Mouse (Mus musculus) cerebellum, adult 11 months (tissue): Measurements from ENCODE around the gene Thumpd1.
"Not testable (repeated sequence)": the region's sequence is repeated elsewhere in the genome, so short reads cannot be mapped to it uniquely, and the experiment has no call there.

Experiments used
- DNase-seq: peaks from one replicate; pipeline ENCODE4 v3.0.0; 2022

Gene Thumpd1

DNA sequence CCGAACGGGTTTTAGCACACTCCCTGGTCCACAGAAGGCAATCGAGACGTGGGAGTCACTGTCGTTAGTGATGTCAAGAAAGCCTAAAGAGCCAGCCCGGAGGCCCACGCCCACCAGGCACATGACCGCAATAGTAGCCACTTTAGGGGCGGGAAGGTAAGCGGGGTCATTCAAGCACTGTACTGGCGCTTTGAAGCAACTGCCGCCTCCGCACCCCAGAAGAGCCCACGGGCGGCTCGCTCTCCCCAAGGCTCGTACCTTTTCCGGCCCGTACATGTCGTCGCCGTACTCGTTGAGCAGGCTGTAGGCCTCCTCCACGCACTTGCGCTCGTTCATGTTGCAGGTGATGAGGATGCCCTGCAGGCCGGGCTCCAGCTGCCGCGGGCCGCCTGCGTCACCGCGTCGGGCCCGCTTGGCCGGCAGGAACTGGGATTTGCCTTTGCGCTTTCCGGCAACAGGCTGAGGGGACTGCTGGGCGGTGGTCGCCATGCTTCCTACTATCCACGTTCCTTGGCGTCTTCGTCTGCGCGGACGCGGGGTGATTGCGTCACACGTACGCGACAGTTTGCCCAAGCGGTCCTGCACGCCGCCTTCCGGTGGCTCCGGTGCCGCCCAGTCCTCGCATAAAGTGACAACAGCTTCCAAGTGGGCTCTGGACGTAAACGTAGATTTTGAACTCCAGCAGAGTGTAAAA lies at the start of gene Thumpd1:
Gene Thumpd1 (minus strand): TSS at position 546 of the 694 bp plus-strand sequence.
- DNase-seq, result peak; percentile 88

DNA sequence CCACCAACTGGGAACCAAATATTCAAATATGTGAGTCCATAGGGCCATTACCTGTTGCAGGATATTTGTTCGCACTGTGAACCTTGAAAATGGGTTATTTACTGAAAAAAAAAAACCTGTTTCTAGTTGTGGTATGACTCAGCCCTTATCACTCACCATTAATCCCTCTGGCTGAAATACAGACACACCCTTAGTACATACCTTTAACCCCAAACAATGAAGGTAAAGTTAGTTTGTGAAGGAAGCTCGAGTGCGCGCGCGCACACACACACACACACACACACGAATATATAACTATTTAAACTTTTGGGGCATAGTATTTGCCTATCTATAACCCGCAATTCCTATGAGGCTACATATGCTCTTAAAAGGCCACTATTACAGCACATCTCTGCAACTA lies 49.3 kb upstream of the Thumpd1 start:
- DNase-seq, result no peak

DNA sequence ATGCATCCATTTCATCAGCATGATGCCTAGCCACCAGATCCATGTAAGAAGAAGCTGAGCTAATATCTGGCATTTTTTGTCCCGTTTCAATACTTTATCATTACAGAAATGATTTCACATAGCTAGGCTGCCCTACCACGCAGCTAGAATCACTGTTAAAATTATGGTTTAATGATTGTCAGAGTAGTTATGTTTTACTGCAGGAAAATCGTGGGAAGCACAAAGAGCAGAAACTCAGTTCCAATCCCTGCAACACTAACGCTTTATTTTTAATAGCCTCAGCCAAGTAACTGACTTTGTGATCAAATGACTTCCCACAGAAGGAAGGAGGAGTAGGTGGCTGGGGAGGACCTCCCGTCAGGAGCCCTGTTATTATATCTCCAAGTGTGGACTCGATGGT lies 46.4 kb upstream of the Thumpd1 start:
- DNase-seq, result no peak

DNA sequence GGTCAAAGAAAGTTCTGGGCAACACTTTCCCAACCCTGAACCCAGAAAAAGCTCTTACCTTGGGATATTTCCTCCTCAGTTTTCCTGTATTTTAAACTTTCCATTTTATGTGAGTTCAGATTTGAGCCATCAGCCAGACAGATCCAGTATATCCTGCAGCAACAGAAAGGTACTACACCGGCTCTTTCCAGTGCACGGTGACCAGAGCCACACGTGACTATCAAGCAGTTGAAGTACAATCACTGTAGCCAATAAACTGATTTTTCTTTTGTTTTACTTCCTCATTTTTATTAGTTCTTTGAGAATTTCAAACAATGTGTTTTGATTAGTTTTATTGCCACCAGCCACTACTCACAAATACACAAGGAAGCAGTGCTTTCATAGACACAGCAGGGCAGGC lies 43.8 kb upstream of the Thumpd1 start:
- no peak for DNase-seq

DNA sequence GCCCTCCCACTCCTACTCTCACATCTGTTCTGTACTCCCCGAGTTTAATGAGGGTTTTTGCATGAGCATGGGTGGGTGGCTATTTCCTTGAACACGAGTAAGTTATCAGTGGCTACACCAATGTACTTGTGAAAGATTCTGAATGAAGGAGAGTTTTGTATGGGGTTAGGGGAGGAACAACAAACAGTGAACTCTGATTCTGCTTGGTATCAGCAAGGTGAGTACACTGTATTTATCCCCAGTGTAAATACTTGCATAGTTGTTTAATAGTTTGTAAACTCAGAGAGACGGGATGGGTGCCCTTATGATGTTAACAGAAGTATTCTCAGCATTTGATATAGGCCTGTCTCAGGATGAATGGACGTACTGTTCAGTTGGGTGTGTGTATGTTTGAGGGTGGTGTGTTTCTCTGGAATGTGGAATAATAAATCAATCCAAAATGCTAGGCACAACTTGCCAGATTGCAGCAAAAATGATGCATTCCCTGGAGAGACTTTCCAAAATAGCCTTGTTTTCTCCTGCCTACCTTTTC lies 41.6 kb upstream of the Thumpd1 start:
- DNase-seq, result no peak

DNA sequence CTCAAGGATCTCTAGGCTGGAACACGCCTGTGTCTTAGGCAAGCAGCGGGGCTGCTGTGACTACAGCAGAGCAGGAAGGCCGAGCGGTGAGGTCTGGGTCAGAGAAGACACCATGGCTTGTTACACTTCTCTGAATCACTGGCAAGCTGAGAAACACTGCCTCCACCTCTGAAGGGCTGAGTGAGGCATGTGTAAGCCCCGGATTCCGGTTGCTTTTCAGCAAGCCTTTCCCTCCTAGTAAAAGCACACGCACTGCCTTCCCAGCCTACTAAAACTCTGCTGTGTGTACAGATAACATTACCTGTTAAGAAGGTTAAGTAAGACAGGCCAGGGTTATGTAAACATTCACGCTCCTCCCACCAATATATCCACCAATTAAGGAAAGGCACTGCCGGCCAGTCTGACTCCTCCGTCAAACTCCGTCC lies 39.9 kb upstream of the Thumpd1 start, which contains the start of gene Acsm3:
Gene Acsm3 (plus strand): TSS at position 397 of the 425 bp plus-strand sequence.
- DNase-seq, result no peak

DNA sequence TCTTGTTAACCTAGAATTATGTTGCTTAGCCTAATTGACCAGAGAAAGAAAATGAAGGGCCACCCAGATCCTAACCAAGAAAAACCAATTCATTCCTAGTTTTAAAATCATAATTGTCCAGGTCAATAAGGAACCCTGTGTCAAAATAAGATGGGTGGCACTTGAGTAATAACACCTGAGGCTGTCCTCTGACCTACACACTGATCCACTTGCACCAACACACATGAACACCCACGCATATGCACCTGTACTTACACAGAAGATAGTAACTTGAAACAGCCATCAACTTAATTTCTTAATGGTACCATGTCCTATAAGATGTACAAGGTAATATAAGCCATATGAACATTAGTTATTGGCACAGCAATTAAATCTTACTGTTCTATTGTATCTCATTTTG lies 33.1 kb upstream of the Thumpd1 start:
- DNase-seq, result no peak

DNA sequence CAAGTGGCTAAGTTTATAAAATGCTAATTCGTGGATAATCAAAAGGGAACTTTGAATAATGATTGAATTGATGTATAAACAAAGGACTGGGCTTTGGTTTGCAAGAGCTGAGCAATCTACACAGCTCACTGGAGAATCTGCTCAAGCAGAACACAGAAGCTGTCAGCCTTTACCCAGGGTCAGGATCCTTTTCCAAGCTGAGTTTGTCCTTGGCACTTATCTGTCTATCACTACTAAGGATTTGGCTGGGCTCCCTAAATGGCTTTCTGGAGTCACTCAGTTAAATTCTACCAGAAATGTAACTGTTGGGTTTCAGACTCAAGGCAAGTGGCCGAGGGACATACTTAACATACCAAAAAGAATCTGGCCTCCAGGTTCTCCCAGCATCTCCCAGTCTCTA lies 29.3 kb upstream of the Thumpd1 start:
- no peak for DNase-seq

DNA sequence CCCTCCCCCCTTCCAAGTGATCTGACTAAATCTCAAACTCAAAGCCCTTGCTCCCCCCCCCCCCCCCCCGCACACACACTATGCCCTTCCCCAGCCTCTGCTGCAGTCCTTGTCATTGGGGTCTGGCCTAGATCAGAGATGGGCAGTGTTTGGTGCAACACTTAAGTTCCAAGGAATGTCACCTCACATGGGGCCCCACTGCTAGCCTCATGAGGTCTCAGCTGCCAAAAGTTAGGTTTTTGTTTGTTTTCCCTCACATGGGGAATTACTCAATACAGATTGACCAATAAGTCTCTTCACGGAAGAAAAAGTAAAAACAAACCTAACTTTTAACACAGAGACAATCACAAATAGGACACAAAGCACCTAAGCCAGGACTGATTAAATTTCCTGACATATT lies 28.2 kb upstream of the Thumpd1 start:
- no peak for DNase-seq

DNA sequence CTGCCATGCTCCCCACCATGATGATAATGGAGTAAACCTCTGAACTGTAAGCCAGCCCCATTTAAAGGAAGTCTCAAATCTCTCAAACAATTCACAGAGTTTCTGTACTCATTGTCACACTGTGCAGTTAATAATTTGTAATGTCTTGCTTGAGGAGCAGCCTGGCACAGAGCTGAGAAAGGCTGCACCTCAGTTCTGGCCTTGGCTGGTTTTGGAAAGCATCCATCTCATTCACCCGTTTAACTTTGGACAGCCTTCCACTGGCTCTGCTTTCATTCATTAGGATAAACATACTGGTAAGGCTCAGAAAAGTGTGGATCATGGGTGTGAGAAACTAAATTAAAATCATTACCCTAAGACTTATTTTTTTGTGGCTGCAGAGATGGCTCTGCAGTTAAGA lies 25.3 kb upstream of the Thumpd1 start:
- no peak for DNase-seq

DNA sequence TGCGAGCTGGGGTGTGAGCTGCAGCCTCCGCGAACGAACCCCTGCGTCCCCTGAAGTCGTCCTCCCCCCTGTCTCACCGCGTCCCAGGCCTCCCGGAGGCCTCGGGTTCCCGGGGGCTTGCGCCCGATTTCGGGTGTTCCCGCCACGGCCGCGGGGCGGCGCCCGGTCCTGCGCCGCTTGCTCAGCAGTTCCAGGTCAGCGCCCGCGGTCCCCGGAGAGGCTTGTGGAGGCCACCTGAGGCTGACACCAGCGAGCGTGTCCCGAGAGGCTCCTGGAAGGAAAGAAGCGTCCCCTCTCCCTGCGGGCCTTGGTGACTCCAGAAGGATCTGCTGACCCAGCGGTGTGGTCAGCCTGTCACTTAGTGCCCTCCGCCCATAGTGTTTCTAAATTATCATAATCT lies 23.7 kb upstream of the Thumpd1 start:
- no peak for DNase-seq

DNA sequence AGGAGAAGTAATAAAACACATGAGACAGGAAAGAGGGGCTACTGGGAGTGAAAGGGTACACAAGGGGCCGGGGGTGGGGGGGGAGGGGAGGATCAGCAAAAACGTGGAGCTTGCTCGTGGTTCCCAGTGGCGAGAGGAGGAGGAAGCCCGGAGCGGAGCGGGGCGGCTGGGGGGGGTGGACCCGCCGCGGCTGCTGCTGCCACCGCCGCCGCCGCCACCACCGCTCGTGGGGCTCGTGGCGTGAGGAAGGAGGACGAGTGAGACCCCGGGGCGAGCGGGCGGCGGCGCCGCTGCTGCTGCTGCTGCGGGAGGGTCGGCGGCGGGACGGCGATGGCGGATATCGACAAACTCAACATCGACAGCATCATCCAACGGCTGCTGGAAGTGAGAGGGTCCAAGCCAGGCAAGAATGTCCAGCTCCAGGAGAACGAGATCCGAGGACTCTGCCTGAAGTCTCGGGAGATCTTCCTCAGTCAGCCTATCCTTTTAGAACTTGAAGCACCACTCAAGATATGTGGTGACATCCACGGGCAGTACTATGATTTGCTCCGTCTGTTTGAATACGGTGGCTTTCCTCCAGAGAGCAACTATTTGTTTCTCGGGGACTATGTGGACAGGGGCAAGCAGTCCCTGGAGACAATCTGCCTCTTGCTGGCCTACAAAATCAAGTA lies 19.3 kb upstream of the Thumpd1 start:
- DNase-seq, result not testable (repeated sequence)

DNA sequence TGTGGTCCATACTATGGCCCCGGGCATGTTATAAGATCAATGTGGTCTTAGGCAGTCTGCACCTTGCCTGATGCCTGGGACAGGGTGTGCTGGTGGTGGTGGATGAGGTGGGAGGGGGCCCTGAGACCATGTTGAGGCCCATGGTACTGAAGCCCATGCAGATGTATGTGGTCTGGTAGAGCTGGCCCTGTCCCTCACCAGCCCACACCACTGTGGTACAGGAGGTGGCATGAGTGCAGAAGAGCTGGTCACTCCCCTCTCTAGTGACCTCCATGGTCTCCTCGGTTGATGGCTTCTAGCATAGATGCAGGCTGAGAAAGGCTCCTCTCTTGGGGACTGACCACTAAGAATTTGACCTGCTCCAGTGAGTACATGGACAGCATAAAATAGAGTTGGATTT lies 18.3 kb upstream of the Thumpd1 start:
- DNase-seq, result no peak

DNA sequence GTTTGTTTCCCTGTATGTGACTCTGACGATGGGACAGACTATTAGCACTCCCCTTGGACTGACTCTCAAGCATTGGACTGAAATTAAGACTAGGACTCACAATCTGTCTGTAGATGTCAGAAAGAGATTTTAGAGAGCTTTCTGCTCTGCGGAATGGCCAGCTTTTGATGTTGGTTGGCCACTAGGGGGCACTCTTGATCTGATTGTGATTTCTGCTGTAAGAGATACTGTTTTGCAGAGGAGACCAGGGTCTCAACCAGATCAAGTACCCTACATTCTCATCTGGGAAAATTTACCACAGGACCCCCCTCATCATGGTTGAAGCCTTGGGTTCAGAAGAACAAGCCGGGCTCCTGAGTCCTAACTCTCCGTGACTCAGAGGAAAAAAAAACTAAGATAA lies 10.7 kb upstream of the Thumpd1 start:
- not testable (repeated sequence) for DNase-seq

DNA sequence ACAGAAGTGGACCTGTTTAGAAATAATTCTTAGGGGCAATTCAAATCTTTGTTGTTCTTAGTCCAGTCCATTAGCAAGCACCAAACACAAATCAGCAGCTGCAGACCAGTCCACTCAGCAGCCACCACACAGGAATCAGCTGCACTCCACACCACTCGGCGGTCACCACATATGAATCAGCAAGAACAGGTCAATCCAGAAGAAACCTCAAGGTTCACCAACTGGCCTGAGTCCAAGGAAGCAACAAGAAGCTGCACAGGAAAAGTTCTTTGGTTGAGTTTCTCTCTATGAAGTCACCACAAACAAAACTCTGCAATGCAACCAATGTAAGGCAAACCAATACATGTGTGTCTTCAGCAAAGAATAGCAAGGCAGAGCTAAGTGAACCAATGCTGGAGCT lies 7.0 kb upstream of the Thumpd1 start:
- no peak for DNase-seq

DNA sequence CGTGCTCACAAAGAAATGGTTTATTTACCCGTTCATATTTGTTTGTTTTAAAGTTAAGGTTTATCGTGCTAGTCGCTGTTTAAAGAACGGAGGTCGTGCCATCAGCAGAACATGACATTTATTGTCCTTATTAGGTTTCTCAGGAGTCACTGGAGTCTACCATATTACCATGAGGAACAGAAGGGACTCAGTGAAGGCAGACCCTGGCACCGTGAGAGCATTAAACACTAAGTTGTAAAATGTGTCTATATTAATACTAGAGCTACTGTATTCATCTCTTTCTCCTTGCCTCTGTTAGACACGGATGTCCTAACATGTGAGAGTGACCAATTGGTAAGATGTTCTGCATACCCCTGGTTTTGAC lies 331 bp upstream of the Thumpd1 start:
- no peak for DNase-seq

DNA sequence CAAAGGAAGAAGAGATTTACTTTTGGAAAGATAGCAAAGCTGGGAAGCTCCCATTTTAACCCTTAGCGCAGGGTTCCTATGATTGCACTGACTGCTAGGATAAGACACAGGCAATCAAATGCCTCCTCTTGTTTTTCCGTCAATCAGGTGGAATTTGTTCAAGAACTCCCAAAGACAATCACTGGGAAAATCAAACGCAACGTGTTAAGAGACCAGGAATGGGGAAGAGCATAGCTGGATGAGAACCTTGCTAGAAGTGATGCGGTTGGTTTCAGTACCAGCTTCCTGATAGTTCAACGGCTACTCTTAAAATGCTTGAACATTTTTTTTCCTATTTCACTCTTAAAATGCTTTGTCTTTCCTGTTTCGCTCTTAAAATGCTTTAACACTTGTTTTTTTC lies 6.5 kb downstream of the Thumpd1 start:
- no peak for DNase-seq

DNA sequence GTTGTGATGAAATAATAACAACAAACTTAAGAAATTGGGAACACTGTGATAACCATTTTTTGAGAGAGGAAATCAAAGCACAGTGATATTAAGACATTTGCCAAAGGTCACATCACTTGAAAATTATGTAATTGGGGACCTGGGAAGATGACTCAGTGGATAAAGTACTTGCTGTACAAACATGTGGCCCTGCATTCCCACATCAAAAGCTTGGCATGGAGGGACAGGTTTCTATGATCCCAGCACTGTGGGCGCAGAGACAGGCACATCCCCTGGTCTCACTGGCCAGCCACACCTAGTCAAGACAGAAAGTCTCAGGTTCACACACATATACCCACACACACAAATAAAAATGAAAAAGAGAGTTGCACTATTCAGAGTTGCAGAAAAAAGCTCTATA lies 25.7 kb downstream of the Thumpd1 start:
- no peak for DNase-seq

DNA sequence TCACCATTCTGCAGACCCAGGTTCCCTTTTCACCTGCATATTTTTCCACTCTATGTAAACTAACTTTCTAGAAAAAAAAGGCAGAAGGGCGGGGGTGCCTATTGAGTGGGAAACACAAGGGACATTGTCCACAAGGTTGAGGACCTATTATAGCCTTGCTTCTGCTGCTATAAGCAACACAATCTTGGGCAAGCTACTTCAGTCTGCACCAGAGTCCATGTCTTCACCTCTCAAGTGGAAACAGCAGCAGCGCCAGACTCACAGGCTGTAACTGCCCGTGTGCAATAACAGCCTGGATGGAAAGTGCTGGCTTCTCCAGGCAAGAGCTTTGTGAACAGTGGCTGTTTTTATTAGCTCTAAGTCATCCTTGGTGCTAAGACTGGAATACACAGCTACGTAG lies 28.3 kb downstream of the Thumpd1 start:
- DNase-seq, result no peak

DNA sequence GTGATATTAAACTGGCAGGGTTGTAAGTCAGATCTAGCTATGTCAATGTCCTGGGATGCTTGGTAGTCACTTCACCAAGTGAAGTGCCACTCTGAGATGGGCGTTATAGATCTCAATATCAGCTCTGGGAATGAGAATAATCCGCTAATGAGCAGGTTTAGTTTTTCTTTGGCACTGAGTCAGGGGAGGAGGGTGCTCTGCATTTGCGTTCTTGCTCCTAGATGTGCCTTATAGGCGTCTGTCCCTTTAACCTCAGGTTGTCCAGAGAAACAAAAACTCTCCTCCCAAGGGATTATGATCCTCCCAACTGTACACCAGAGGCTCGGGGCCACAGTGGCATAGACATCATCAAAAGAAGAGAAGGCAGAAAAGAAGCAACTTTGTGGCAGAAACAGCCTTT lies 30.9 kb downstream of the Thumpd1 start, which contains the start of gene Acsm4:
Gene Acsm4 (plus strand): TSS at position 301 of the 400 bp plus-strand sequence.
- no peak for DNase-seq

DNA sequence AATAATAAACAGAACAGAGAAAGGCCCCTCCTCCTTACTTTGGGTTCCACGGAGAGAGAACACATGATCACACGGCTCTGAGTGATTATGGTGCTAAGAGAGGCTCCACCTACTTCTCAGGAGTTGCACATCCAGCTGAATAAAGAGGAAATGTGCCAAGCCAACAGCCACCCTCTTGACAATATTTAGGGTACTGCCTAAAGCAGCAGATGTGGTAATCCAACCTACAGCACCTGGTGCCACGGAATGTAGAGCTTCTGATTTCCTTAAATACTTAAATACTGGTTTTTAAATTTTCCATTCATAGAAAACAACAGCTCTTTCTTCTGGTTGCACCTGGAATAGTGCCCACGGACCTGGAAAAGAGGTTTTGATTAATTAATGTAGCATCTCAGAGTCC lies 37.9 kb downstream of the Thumpd1 start:
- DNase-seq, result no peak

DNA sequence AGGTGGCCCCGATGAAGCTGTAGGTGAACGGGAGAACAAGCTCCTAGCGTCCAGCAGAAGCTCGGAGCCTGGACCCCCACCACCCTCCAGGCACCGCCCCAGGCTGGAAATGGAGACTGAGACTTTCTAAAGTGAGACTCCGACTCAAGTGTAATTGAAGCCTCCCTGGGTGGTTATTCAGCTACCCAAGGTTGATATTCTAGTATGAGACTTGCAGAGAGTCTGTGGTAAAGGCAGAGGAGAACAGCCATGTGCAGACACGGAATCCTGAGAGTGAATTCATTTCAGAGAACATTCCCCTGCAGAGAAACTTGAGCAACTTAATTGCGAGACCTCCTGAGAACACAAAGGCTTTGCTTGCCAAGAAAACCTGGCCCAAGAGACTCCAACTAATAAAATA lies 40.5 kb downstream of the Thumpd1 start:
- DNase-seq, result no peak

DNA sequence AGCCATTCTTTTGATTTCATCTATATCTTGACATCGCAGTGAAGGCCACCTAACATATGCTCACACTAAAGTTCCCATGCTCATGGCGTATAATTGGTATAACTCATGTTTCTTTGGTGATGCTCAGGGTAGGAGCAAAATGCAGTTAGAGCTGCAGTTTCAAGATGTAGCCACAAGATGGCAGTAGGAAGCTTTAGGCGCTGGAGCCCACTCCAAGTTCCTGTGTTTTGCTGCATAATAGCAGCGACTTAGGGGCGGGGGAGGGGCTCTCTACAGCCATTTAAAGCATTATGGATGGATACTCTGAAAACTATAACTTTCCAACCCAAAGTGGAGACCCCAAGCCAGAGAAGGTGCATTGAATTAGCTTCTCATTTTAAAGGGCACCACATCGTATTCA lies 47.1 kb downstream of the Thumpd1 start:
- peak; percentile 2 for DNase-seq

DNA sequence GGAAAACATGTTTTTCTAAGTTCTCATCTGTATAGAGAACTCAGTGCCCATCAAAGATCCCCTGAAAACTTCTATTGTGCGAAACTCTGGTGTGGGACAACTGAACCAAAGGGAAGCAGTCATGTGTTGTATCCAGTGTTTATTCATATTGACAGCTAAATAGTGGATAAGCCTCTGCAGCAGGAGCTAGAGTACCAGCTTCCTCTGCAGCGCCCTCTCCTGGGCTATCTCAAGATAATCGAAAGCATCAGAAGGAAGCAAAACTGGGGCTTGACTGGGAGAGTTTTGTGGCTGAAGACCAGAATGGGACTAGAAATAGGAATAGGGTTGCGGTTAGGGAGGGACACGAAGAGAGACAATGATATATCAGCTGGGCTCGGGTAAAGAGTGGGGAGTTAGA lies 49.7 kb downstream of the Thumpd1 start:
- no peak for DNase-seq

DNA sequence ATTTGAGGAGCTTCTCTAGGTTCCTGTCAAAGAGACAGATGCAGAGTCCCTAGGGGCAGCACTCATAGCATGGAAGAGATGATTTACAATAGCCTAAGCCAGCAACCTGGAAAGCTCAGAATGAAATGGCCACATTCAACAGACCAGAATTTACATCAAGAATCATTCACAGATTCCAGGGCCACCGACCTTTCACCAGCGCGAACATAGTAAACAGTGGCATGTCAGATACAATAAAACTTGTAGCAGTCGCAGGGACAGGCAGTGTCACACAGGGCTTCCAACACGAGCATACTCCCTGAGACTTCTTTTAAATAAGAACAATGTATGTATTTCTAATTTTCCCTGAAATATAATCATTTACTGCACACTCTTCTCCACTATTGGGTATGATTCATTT lies 50.2 kb downstream of the Thumpd1 start:
- no peak for DNase-seq
